Mouse (Mus musculus): Measurements from ENCODE around the gene Gldc. TPM values are rescaled to one million over a fixed set of nuclear protein-coding genes. Genes with fewer than 3 reads are reported as not detected.
"Not testable (repeated sequence)": the region's sequence is repeated elsewhere in the genome, so short reads cannot be mapped to it uniquely, and the experiment has no call there.

The Gldc gene
- not detected in 2 replicates for polyA plus RNA-seq (2012; rRNA removed)

DNA sequence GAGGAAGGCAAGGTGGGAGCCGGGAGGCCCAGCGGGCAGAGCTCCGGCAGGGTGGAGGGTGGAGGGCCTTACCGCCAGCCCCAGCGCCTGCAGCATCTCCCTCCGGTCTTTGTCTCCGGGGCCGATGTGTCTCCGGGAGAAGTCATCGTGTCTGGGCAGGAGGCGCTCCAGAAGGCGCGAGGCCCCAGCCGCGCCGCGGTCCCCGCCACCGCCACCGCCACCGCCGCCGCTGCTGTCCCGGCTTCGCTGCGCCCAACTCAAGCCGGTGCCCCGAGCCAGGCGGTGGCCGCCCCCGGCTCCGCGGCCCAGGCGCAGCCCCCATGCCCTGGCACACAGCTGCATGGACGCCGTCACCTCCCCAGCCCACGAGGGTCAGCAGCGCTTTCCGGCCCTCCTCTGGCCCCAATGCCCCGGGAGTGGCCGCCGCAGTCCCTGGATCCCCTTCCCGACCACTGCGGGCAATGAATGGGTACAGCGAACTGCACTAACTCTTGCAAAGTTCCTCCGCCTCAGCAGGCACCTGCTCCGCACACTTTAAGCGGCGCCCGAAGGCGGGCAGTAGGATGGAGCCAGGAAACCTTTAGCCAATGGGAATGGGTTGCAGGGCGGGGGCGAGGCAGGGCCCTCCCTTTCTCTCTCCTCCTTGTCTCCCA lies at the start of gene Gldc:
Gldc (minus strand) TSS at position 511 of the 653 bp plus-strand sequence.
- H3K27me3 ChIP-seq (ENCODE audit: control insufficient read depth, insufficient read depth, low read length) = peaks cover 7% of the 10 kb centered on the region
- no peak for TF ChIP-seq CTCF (IDR thresholded peaks at IDR 0.05; ENCODE audit: extremely low read depth, insufficient read depth, insufficient read length, insufficient replicate concordance)
- TF ChIP-seq POLR2A (IDR thresholded peaks at IDR 0.05; ENCODE audit: low read depth, low read length) = no peak
- no peak within 1 kb of the TSS; the same call in 1 of the 2 replicates for H3K4me3 ChIP-seq (ENCODE audit: extremely low read depth, insufficient read depth, insufficient read length)
- no peak for DNase-seq (ENCODE audit: low read depth in 1 of 2, low spot score in 2 of 2)
- WGBS = 5% methylated on average over 45 of the region's 53 CpGs
- peaks cover 2% of the 10 kb centered on the region; the same call in 1 of the 2 replicates for H3K4me1 ChIP-seq (ENCODE audit: control insufficient read depth, insufficient read depth, insufficient read length)
- H3K36me3 ChIP-seq (ENCODE audit: control insufficient read depth, insufficient read depth, low read length) = no peaks in the 10 kb centered on the region
- H3K27ac ChIP-seq (ENCODE audit: insufficient read depth, low read length) = no peak within 1 kb of the TSS

DNA sequence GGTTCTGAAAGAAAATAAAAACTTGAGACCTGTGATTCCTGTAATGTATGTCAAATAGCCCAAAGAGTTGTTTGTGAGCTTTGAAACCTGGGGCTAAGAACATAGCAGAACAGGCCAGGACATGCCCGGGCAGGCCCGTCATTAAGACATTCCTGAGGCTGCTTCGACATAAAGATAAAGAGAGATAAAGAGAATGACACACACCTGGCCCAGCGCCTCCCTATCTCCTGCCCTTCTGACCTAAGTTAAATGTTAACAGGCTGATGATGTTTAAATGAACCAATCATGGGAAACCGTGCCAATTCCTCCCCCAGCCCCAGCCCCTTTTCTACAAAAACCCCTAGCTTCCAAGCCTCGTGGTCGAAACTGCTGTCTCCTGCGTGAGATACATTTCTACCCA lies 47.4 kb upstream of the Gldc start:
- not testable (repeated sequence) for H3K4me1 ChIP-seq (ENCODE audit: control insufficient read depth, insufficient read depth, insufficient read length); DNase-seq (ENCODE audit: low read depth in 1 of 2, low spot score in 2 of 2); H3K36me3 ChIP-seq (ENCODE audit: control insufficient read depth, insufficient read depth, low read length); H3K4me3 ChIP-seq (ENCODE audit: extremely low read depth, insufficient read depth, insufficient read length); H3K27ac ChIP-seq (ENCODE audit: insufficient read depth, low read length); H3K27me3 ChIP-seq (ENCODE audit: control insufficient read depth, insufficient read depth, low read length)
- 90% methylated on average over 8 of the region's 8 CpGs for WGBS

DNA sequence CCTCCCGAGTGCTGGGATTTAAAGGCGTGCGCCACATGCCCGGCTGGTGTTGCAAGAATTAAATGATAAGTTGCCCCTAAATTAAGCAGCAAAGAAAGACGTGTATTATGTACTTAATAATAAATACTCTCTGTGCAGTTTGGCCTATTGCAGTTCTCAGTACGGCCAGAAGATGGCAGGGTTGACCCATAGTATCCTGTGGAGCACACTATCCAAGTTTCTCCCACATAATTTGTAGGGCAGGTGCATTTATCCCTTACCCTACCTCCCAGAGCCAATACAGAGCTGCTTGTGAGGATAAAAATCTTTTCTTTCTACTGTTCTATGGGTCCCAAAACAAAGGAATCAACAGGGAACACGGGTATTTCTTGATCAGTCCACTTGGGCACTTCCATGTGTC lies 42.1 kb upstream of the Gldc start:
- Histone ChIP-seq H3K4me1 (ENCODE audit: control insufficient read depth, insufficient read depth, insufficient read length) (no peaks in the 10 kb centered on the region), H3K36me3 (ENCODE audit: control insufficient read depth, insufficient read depth, low read length) (no peaks in the 10 kb centered on the region), H3K27ac (ENCODE audit: insufficient read depth, low read length) (no peak overlapping the region), H3K27me3 (ENCODE audit: control insufficient read depth, insufficient read depth, low read length) (no peaks in the 10 kb centered on the region), H3K4me3 (ENCODE audit: extremely low read depth, insufficient read depth, insufficient read length) (no peak overlapping the region)
- TF ChIP-seq CTCF (IDR thresholded peaks at IDR 0.05; ENCODE audit: extremely low read depth, insufficient read depth, insufficient read length, insufficient replicate concordance) (peak; percentile 31; the same call in 1 of the 2 replicates), POLR2A (IDR thresholded peaks at IDR 0.05; ENCODE audit: low read depth, low read length) (no peak)
- DNase-seq (ENCODE audit: low read depth in 1 of 2, low spot score in 2 of 2) = peak in 1 of 2 experiments; percentile 12
- WGBS = 26% methylated on average over 7 of the region's 7 CpGs

DNA sequence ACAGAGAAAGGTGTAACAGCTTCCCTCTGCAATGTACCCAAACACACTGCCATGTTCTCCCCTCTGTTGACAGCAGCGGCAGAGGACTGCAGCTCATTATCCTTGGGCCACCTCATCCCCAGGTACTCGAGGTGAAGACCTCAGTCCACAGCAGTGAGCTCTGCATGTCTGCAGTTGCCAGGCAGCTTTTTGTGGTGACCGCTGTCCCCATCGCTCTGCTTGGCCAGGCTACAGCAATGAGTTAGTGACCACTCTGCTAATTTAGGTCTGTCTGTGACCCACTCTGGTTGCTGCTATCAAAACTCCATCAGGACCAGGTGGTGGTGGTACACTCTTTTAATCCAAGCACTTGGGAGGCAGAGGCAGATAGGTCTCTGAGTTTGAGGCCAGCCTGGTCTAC lies 41.0 kb upstream of the Gldc start:
- H3K36me3 ChIP-seq (ENCODE audit: control insufficient read depth, insufficient read depth, low read length) = no peaks in the 10 kb centered on the region
- no peak overlapping the region for H3K4me3 ChIP-seq (ENCODE audit: extremely low read depth, insufficient read depth, insufficient read length)
- no peak for DNase-seq (ENCODE audit: low read depth in 1 of 2, low spot score in 2 of 2)
- TF ChIP-seq POLR2A (IDR thresholded peaks at IDR 0.05; ENCODE audit: low read depth, low read length) = no peak
- no peak for TF ChIP-seq CTCF (IDR thresholded peaks at IDR 0.05; ENCODE audit: extremely low read depth, insufficient read depth, insufficient read length, insufficient replicate concordance)
- no peaks in the 10 kb centered on the region for H3K27me3 ChIP-seq (ENCODE audit: control insufficient read depth, insufficient read depth, low read length)
- no peaks in the 10 kb centered on the region for H3K4me1 ChIP-seq (ENCODE audit: control insufficient read depth, insufficient read depth, insufficient read length)
- WGBS = 86% methylated on average over 4 of the region's 4 CpGs
- no peak overlapping the region for H3K27ac ChIP-seq (ENCODE audit: insufficient read depth, low read length)

DNA sequence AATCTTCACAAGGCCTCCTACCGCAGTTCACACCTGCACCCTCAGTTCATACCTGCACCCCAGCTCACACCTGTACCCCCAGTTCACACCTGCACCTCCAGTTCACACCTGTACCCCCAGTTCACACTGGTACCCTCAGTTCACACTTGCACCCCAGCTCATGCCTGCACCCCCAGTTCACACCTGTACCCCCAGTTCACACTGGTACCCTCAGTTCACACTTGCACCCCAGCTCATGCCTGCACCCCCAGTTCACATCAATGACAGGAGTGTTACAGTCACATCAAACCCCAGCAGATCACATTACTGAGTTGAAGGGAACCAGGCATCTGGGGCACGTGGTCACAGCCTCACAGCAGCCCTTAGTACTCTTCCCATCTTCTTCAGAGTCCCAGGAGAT lies 40.5 kb upstream of the Gldc start:
- not testable (repeated sequence) for H3K27me3 ChIP-seq (ENCODE audit: control insufficient read depth, insufficient read depth, low read length); DNase-seq (ENCODE audit: low read depth in 1 of 2, low spot score in 2 of 2); H3K4me1 ChIP-seq (ENCODE audit: control insufficient read depth, insufficient read depth, insufficient read length); H3K4me3 ChIP-seq (ENCODE audit: extremely low read depth, insufficient read depth, insufficient read length); H3K36me3 ChIP-seq (ENCODE audit: control insufficient read depth, insufficient read depth, low read length); H3K27ac ChIP-seq (ENCODE audit: insufficient read depth, low read length)
- 69% methylated on average over 2 of the region's 2 CpGs for WGBS

DNA sequence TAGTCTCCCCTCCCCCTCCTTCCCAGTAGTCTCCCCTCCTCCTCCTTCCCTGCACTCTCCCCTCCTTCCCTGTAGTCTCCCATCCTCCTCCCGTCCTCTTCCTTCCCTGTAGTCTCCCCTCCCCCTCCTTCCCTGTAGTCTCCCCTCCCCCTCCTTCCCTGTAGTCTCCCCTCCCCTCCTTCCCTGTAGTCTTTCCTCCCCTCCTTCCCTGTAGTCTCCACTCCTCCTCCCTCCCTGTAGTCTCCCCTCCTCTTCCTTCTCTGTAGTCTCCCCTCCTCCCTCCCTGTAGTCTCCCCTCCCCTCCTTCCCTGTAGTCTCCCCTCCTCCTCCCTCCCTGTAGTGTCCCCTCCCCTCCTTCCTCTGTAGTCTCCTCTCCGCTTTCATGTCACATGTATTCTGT lies 38.8 kb upstream of the Gldc start:
- Histone ChIP-seq H3K4me3 (ENCODE audit: extremely low read depth, insufficient read depth, insufficient read length) (no peak overlapping the region), H3K27me3 (ENCODE audit: control insufficient read depth, insufficient read depth, low read length) (no peaks in the 10 kb centered on the region), H3K27ac (ENCODE audit: insufficient read depth, low read length) (no peak overlapping the region), H3K36me3 (ENCODE audit: control insufficient read depth, insufficient read depth, low read length) (no peaks in the 10 kb centered on the region), H3K4me1 (ENCODE audit: control insufficient read depth, insufficient read depth, insufficient read length) (no peaks in the 10 kb centered on the region)
- 64% methylated on average over 2 of the region's 2 CpGs for WGBS
- DNase-seq (ENCODE audit: low read depth in 1 of 2, low spot score in 2 of 2) = no peak
- TF ChIP-seq POLR2A (IDR thresholded peaks at IDR 0.05; ENCODE audit: low read depth, low read length) = no peak
- no peak for TF ChIP-seq CTCF (IDR thresholded peaks at IDR 0.05; ENCODE audit: extremely low read depth, insufficient read depth, insufficient read length, insufficient replicate concordance)

DNA sequence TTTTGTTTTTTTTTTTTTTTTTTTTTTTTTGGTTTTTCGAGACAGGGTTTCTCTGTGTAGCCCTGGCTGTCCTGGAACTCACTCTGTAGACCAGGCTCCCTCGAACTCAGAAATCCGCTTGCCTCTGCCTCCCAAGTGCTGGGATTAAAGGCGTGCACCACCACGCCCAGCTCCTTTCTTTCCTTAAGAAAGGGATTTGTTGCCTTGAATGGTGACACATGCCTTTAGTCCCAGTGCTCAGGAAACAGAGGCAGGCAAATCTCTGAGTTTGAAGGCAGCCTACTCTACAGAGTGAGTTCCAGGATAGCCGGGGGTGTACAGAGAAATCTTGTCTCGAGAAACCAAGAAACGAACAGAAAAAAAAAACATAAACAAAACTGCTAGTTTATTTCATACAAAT lies 33.8 kb upstream of the Gldc start:
- DNase-seq (ENCODE audit: low read depth in 1 of 2, low spot score in 2 of 2); H3K4me3 ChIP-seq (ENCODE audit: extremely low read depth, insufficient read depth, insufficient read length); H3K27ac ChIP-seq (ENCODE audit: insufficient read depth, low read length); H3K4me1 ChIP-seq (ENCODE audit: control insufficient read depth, insufficient read depth, insufficient read length); H3K36me3 ChIP-seq (ENCODE audit: control insufficient read depth, insufficient read depth, low read length); H3K27me3 ChIP-seq (ENCODE audit: control insufficient read depth, insufficient read depth, low read length): not testable (repeated sequence)
- 84% methylated on average over 8 of the region's 8 CpGs for WGBS

Data from spleen, adult 2 months (tissue).